Mouse (Mus musculus) heart, adult 2 months (tissue): ENCODE measurements at regions not wholly inside any gene's neighbourhood (a gene's known extent, or its start where the extent isn't known, plus 50 kb on each side); places are given as distances from the start of the nearest gene placed in this dataset.

Experiments
- DNase-seq, 2 experiments: peaks; one replicate each; pipeline ENCODE4 v3.0.0; 2021
- H3K27ac ChIP-seq: fragments of 200-600 bp; 2 replicates; pipeline ENCODE4 v1.8.1; 2022
- H3K27me3 ChIP-seq: fragments of 200-500 bp; 2 replicates; pipeline ENCODE4 v1.6.1; 2012; ENCODE audit warnings: mild to moderate bottlenecking, low read length, inconsistent platforms, mixed read lengths; ENCODE audit not compliant: control insufficient read depth, insufficient read depth
- H3K36me3 ChIP-seq: fragments of 200-500 bp; 2 replicates; pipeline ENCODE4 v1.6.1; 2012; ENCODE audit warnings: low read length, inconsistent platforms; ENCODE audit not compliant: control insufficient read depth, insufficient read depth
- H3K4me1 ChIP-seq: fragments of 200-500 bp; 2 replicates; pipeline ENCODE4 v1.6.1; 2011; ENCODE audit warnings: low read length; ENCODE audit not compliant: control insufficient read depth, insufficient read depth
- H3K4me3 ChIP-seq: fragments of 200-600 bp; 2 replicates; pipeline ENCODE4 v1.8.1; 2022
- H3K79me2 ChIP-seq: fragments of 200-500 bp; replicated peaks from 2 replicates; pipeline ENCODE4 v1.6.1; 2012; ENCODE audit warnings: mild to moderate bottlenecking, inconsistent platforms, low read length, moderate library complexity, mixed read lengths; ENCODE audit not compliant: control insufficient read depth, insufficient read depth
- H3K9ac ChIP-seq: fragments of 200-500 bp; 2 replicates; pipeline ENCODE4 v1.6.1; 2012; ENCODE audit warnings: low read depth, mild to moderate bottlenecking, control low read depth, inconsistent platforms, low read length, mixed read lengths
- CTCF ChIP-seq: fragments of 200-600 bp; IDR thresholded peaks from 2 replicates; pipeline ENCODE4 v1.8.1; 2022; ENCODE audit warnings: antibody characterized with exemption, mild to moderate bottlenecking, moderate library complexity
- EP300 ChIP-seq: fragments of 200-500 bp; IDR thresholded peaks from 2 replicates; pipeline ENCODE4 v1.6.1; 2011; ENCODE audit warnings: low read depth, low read length, control low read depth; ENCODE audit not compliant: insufficient read depth
- POLR2A ChIP-seq: fragments of 200-500 bp; IDR thresholded peaks from 2 replicates; pipeline ENCODE4 v1.6.1; 2011; ENCODE audit warnings: mild to moderate bottlenecking, low read depth, low read length, control low read depth; ENCODE audit not compliant: insufficient read depth
- WGBS: fragments of 180-500 bp; shearing (Covaris S2); methylation state at CpG from one replicate; pipeline ENCODE4 v1.1.7; 2018; 5-methylcytosine and 5-hydroxymethylcytosine counted together
- intact Hi-C: fragments of 180-260 bp; cut with DNase I; formaldehyde crosslinking; loops from one replicate; pipeline ENCODE4 v1.15.1; 2025

GRCm38 (mm10) chr3:70535084-70535483 lies 527.7 kb downstream of the Otol1 start:
- H3K9ac ChIP-seq, result no peak overlapping the region
- H3K27me3 ChIP-seq, result no peaks in the 10 kb centered on the region
- H3K4me3 ChIP-seq, result no peak overlapping the region
- H3K27ac ChIP-seq, result no peak overlapping the region
- no peak for DNase-seq
- no peaks in the 10 kb centered on the region for H3K4me1 ChIP-seq
- no peak for TF ChIP-seq POLR2A
- intact Hi-C loops, result no loop called here
- no peaks in the 10 kb centered on the region for H3K79me2 ChIP-seq
- no peaks in the 10 kb centered on the region for H3K36me3 ChIP-seq
- WGBS, result 64% methylated on average over 2 of the region's 2 CpGs

- Histone ChIP-seq H3K4me3 (no peak overlapping the region), H3K27me3 (no peaks in the 10 kb centered on the region), H3K27ac (no peak overlapping the region), H3K9ac (no peak overlapping the region), H3K4me1 (no peaks in the 10 kb centered on the region), H3K36me3 (no peaks in the 10 kb centered on the region), H3K79me2 (no peaks in the 10 kb centered on the region)
- intact Hi-C loops, result no loop called here
- 13% methylated on average over 1 of the region's 1 CpGs for WGBS
- DNase-seq, result no peak
- TF ChIP-seq POLR2A, result no peak
- no peak for TF ChIP-seq EP300
- no peak for TF ChIP-seq CTCF
Measured at GRCm38 (mm10) chr3:70543911-70544310, 536.5 kb downstream of the Otol1 start.

- Histone ChIP-seq H3K79me2 (no peaks in the 10 kb centered on the region), H3K9ac (no peak overlapping the region), H3K27me3 (no peaks in the 10 kb centered on the region), H3K27ac (no peak overlapping the region), H3K36me3 (no peaks in the 10 kb centered on the region), H3K4me1 (no peaks in the 10 kb centered on the region), H3K4me3 (no peak overlapping the region)
- intact Hi-C loops, result no loop called here
- TF ChIP-seq POLR2A (no peak), EP300 (no peak), CTCF (no peak)
- WGBS, result 67% methylated on average over 4 of the region's 4 CpGs
- no peak for DNase-seq
Measured at GRCm38 (mm10) chr3:70557821-70558220, 550.4 kb downstream of the Otol1 start.

- DNase-seq, result no peak
- WGBS, result 83% methylated on average over 3 of the region's 3 CpGs
- Histone ChIP-seq H3K4me3 (no peak overlapping the region), H3K27ac (no peak overlapping the region), H3K27me3 (no peaks in the 10 kb centered on the region), H3K9ac (no peak overlapping the region), H3K36me3 (no peaks in the 10 kb centered on the region), H3K4me1 (no peaks in the 10 kb centered on the region), H3K79me2 (no peaks in the 10 kb centered on the region)
- intact Hi-C loops, result no loop called here
- TF ChIP-seq POLR2A (no peak), CTCF (no peak), EP300 (no peak)
Measured at GRCm38 (mm10) chr3:70566140-70566857, 558.9 kb downstream of the Otol1 start.

GRCm38 (mm10) chr3:70594785-70595184 lies 587.4 kb downstream of the Otol1 start:
- Histone ChIP-seq H3K27ac (no peak overlapping the region), H3K4me1 (no peaks in the 10 kb centered on the region), H3K4me3 (no peak overlapping the region), H3K36me3 (no peaks in the 10 kb centered on the region), H3K9ac (no peak overlapping the region), H3K79me2 (no peaks in the 10 kb centered on the region), H3K27me3 (no peaks in the 10 kb centered on the region)
- intact Hi-C loops, result no loop called here
- DNase-seq, result no peak
- 49% methylated on average over 4 of the region's 4 CpGs for WGBS
- TF ChIP-seq POLR2A (no peak), EP300 (no peak), CTCF (no peak)
